Mouse (Mus musculus): ENCODE results near the gene Zfp445. TPM values are rescaled to one million over a fixed set of nuclear protein-coding genes. Genes with fewer than 3 reads are reported as not detected.

The Zfp445 gene
- polyA plus RNA-seq, 1 experiment, result 140 TPM

DNA sequence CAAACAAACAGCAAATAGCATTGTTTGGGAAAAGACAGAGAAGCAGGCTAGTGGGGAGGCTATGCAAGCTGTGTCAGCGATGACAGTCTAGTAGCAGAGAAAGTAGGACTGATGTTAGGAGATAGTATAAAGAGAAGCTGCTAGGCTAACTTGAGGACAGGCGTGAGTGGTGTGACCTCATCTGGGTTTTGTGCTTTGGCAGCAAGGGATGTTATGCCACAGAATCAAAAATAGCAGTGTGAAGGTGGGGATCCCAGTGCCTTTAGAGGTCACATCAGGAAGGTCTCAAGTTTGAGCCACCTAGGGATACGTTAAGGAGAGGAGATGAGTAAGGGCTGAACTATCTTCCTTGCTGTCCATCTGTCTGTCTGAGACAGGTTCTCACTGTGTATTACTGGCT lies 55.6 kb downstream of the Zfp445 start:
- Histone ChIP-seq H3K4me1 (ENCODE audit: control insufficient read depth, insufficient read depth, low read length) (peaks cover 3% of the 10 kb centered on the region; the same call in 1 of the 2 replicates), H3K4me3 (ENCODE audit: insufficient read depth, low read length) (no peak overlapping the region), H3K27ac (ENCODE audit: insufficient read depth, low read length) (no peak overlapping the region)
- TF ChIP-seq POLR2A (IDR thresholded peaks at IDR 0.05; ENCODE audit: extremely low read depth, insufficient read depth, low read length) (no peak), CTCF (IDR thresholded peaks at IDR 0.05; ENCODE audit: extremely low read depth, insufficient read depth, low read length) (no peak)

DNA sequence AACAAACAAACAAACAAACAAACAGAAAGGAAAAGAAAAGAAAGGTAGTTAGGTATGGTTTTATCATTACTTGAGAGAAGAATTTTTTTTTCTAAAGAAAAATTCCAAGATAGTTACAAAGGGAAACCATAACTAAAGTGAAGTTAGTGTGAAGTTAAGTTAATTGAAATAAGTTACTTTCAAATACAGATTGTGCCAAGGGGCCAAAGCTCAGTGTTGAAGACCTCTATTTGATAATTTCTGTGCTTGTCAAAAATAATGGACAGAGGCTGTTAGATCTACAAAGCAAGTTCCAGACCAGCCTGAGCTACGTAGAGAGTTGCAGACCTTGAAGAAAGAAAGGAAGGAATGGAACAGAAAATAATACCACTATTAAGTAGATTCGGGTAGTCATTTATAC lies 58.6 kb downstream of the Zfp445 start:
- Histone ChIP-seq H3K4me1 (ENCODE audit: control insufficient read depth, insufficient read depth, low read length) (peaks cover 3% of the 10 kb centered on the region; the same call in 1 of the 2 replicates), H3K27ac (ENCODE audit: insufficient read depth, low read length) (no peak overlapping the region), H3K4me3 (ENCODE audit: insufficient read depth, low read length) (no peak overlapping the region)
- no peak for TF ChIP-seq POLR2A (IDR thresholded peaks at IDR 0.05; ENCODE audit: extremely low read depth, insufficient read depth, low read length)
- no peak for TF ChIP-seq CTCF (IDR thresholded peaks at IDR 0.05; ENCODE audit: extremely low read depth, insufficient read depth, low read length)

DNA sequence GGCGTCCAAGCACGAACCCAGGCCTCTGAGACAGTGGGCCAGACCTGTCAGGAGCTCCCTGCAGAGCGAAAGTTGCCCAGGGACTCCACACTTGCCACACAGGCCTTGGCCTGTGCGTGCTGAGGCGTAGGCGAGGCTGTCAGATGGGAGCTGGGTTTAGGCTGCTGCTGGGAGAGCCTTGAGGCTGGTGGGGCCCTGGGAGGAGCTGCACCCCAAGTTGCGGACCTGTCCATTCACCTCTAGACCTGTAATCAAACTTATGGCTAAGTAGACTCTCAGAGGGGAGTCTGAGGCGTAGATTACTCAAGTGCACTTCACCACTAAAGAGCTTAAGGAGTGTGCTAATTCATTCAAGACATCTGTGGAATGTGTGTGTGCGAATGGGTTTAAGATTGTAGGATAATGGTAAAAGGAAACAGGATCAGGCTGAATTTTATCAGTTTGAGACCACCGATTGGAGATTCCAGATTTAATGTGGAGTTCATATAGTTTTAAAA lies 59.9 kb downstream of the Zfp445 start:
- Histone ChIP-seq H3K4me3 (ENCODE audit: insufficient read depth, low read length) (peak overlapping the region; percentile 74), H3K27ac (ENCODE audit: insufficient read depth, low read length) (peak overlapping the region; percentile 69), H3K4me1 (ENCODE audit: control insufficient read depth, insufficient read depth, low read length) (peaks cover 3% of the 10 kb centered on the region; the same call in 1 of the 2 replicates)
- TF ChIP-seq POLR2A (IDR thresholded peaks at IDR 0.05; ENCODE audit: extremely low read depth, insufficient read depth, low read length) (no peak), CTCF (IDR thresholded peaks at IDR 0.05; ENCODE audit: extremely low read depth, insufficient read depth, low read length) (no peak)

DNA sequence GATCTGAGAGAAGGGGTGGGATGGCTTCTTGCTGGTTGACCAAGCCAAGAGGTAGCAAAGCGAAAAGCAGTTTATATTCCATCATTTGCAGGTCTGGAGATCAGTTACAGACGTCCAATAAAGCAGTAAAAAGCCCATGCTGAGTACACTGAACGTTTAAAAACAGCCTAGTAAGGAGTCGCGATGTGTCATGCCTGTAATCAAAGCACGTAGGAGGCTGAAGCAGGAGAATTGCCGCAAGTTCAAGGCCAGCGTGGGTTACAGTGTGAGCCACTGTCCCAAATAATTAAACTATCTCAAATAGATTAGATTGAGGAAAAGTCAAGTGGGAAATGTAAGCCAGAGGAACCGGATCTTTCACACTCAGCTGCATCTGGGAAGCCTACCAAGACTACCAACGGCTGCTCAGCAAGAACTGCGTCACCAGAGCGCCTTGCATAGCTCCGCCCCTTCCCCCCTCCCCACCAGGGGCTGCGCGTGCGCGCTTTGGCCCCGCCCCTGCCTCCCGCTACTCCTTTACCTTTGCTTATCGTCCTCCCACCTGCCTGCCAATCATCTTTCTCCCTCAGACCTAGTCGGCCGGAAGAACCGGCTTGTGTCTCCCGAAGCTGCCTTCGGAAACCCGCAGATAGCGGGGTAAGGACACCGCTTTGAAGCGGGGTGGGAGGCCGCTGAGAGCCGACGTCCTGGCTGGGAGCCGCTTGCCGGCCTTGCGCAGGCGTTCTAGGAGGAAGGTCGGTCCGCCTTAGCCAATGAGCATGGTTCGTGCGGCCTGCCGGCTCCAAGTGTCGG lies 60.6 kb downstream of the Zfp445 start, which contains the start of gene Tcaim:
Tcaim (plus strand) TSS at position 487 of the 792 bp plus-strand sequence.
- H3K27ac ChIP-seq (ENCODE audit: insufficient read depth, low read length), result peak within 1 kb of the TSS; percentile 69
- H3K4me3 ChIP-seq (ENCODE audit: insufficient read depth, low read length), result peak within 1 kb of the TSS; percentile 74
- peaks cover 3% of the 10 kb centered on the region; the same call in 1 of the 2 replicates for H3K4me1 ChIP-seq (ENCODE audit: control insufficient read depth, insufficient read depth, low read length)
- TF ChIP-seq CTCF (IDR thresholded peaks at IDR 0.05; ENCODE audit: extremely low read depth, insufficient read depth, low read length), result no peak
- TF ChIP-seq POLR2A (IDR thresholded peaks at IDR 0.05; ENCODE audit: extremely low read depth, insufficient read depth, low read length), result peak; percentile 91

Other genes with a start within 250 kb of the Zfp445 start
- gene Topaz1, start 118.7 kb downstream of the Zfp445 start, polyA plus RNA-seq (2012; rRNA removed), result not detected in 2 replicates
- 12.2 and 12.8 TPM in 2 replicates for gene Tcaim, start 60.5 kb downstream of the Zfp445 start, polyA plus RNA-seq (2012; rRNA removed)
- gene Gm35549, start 22.0 kb downstream of the Zfp445 start, polyA plus RNA-seq (2012; rRNA removed), result not detected in 2 replicates
- gene Zkscan7, start 19.7 kb upstream of the Zfp445 start, polyA plus RNA-seq (2012; rRNA removed), result 3.0 and 3.3 TPM in 2 replicates
- gene Zfp105, start 57.1 kb upstream of the Zfp445 start, polyA plus RNA-seq (2012; rRNA removed), result 4.7 TPM in 2 replicates
- 18.9 and 20.0 TPM in 2 replicates for gene 1110059G10Rik, start 85.0 kb upstream of the Zfp445 start, polyA plus RNA-seq (2012; rRNA removed)
- gene Kif15, start 85.0 kb upstream of the Zfp445 start, polyA plus RNA-seq (2012; rRNA removed), result 0.79 and 0.92 TPM in 2 replicates
- 38.5 and 38.7 TPM in 2 replicates for gene Tmem42, start 155.3 kb upstream of the Zfp445 start, polyA plus RNA-seq (2012; rRNA removed)
- 0.86 and 0.93 TPM in 2 replicates for gene Tgm4, start 168.7 kb upstream of the Zfp445 start, polyA plus RNA-seq (2012; rRNA removed)
- 73.6 and 75.1 TPM in 2 replicates for gene Zdhhc3, start 247.2 kb upstream of the Zfp445 start, polyA plus RNA-seq (2012; rRNA removed)
- gene Exosc7, start 247.2 kb upstream of the Zfp445 start, polyA plus RNA-seq (2012; rRNA removed), result 60.8 and 65.1 TPM in 2 replicates

Data from cortical plate, adult 2 months (tissue).